Mouse (Mus musculus) liver, embryonic 11.5 days (tissue): Measurements from ENCODE around the gene Fam83c. TPM values are rescaled to one million over a fixed set of nuclear protein-coding genes. Genes with fewer than 3 reads are reported as not detected.
A peak's percentile ranks its signal among the peaks of the same experiment; 100 is the strongest.

Experiments used
- ATAC-seq: fragments of 200-750 bp; cut with Nextera tagmentation; replicated peaks from 2 replicates; pipeline ENCODE4 v1.8.0; 2017; ENCODE audit warnings: moderate number of reproducible peaks, mild to moderate bottlenecking, moderate TSS enrichment, moderate library complexity; ENCODE audit not compliant: low FRiP score
- DNase-seq: peaks from one replicate; pipeline ENCODE4 v3.0.0-alpha.2; 2017; ENCODE audit warnings: low spot score
- H3K27ac ChIP-seq: fragments of 300-500 bp; sonication (generic); 2 replicates; pipeline ENCODE4 v1.5.1; 2014; ENCODE audit warnings: mild to moderate bottlenecking, low read depth, low read length, control low read depth
- H3K27me3 ChIP-seq: fragments of 300-500 bp; sonication (generic); replicated peaks from 2 replicates; pipeline ENCODE4 v1.6.1; 2014; ENCODE audit warnings: low read length, mixed read lengths; ENCODE audit not compliant: control insufficient read depth, insufficient read depth
- H3K36me3 ChIP-seq: fragments of 300-500 bp; sonication (generic); 2 replicates; pipeline ENCODE4 v1.6.1; 2014; ENCODE audit warnings: mild to moderate bottlenecking, low read length, moderate library complexity, mixed read lengths; ENCODE audit not compliant: control insufficient read depth, insufficient read depth
- H3K4me1 ChIP-seq: fragments of 300-500 bp; sonication (generic); replicated peaks from 2 replicates; pipeline ENCODE4 v1.6.1; 2014; ENCODE audit warnings: low read length, mixed read lengths; ENCODE audit not compliant: control insufficient read depth, insufficient read depth
- H3K4me2 ChIP-seq: fragments of 300-500 bp; sonication (generic); 2 replicates; pipeline ENCODE4 v1.6.1; 2014; ENCODE audit warnings: mild to moderate bottlenecking, control low read depth, moderate library complexity
- H3K4me3 ChIP-seq: fragments of 300-500 bp; sonication (generic); 2 replicates; pipeline ENCODE4 v1.5.1; 2014; ENCODE audit warnings: low read depth, low read length, control low read depth
- H3K9ac ChIP-seq: fragments of 300-500 bp; sonication (generic); 2 replicates; pipeline ENCODE4 v1.6.1; 2014; ENCODE audit warnings: low read depth, low read length, control low read depth
- H3K9me3 ChIP-seq: fragments of 300-500 bp; sonication (generic); 2 replicates; pipeline ENCODE4 v1.6.1; 2016; ENCODE audit warnings: low read length, inconsistent platforms, mixed read lengths; ENCODE audit not compliant: control insufficient read depth
- WGBS: fragments of 180-500 bp; shearing (Covaris S2); extraction: QIAGEN DNeasy Blood & Tissue Kit; methylation state at CpG from one replicate; pipeline ENCODE4 v1.1.7; 2014; 5-methylcytosine and 5-hydroxymethylcytosine counted together
- polyA plus RNA-seq: library from polyadenylated mRNA; unstranded; fragments of >200 nt; fragmentation: Nextera tagmentation; extraction: Ambion mirVana; gene quantifications from 2 replicates; pipeline ENCODE4 v1.2.1, GENCODE M21; 2014

Fam83c gene
- polyA plus RNA-seq, 1 experiment from 2014 or later: 0.30 TPM

- WGBS: 90% methylated on average over 5 of the region's 5 CpGs
- ATAC-seq: no peak
- no peak overlapping the region for H3K4me3 ChIP-seq
- H3K4me2 ChIP-seq: no peak overlapping the region
- no peaks in the 10 kb centered on the region for H3K9me3 ChIP-seq
- DNase-seq: no peak
- peaks cover 19% of the 10 kb centered on the region for H3K4me1 ChIP-seq
- no peak overlapping the region for H3K9ac ChIP-seq
- H3K27ac ChIP-seq: no peak overlapping the region
- peaks cover 22% of the 10 kb centered on the region for H3K36me3 ChIP-seq
- H3K27me3 ChIP-seq: no peaks in the 10 kb centered on the region
These were observed 13.9 kb downstream of the Fam83c start for GRCm38 (mm10) chr2:155820779-155821178.

GRCm38 (mm10) chr2:155819449-155820251 lies 15.0 kb downstream of the Fam83c start:
- H3K9ac ChIP-seq: no peak overlapping the region
- peaks cover 22% of the 10 kb centered on the region for H3K36me3 ChIP-seq
- H3K4me1 ChIP-seq: peaks cover 13% of the 10 kb centered on the region
- H3K4me2 ChIP-seq: peak overlapping the region; percentile 93
- ATAC-seq (no peak), DNase-seq (no peak)
- H3K27ac ChIP-seq: peak overlapping the region; percentile 5; the same call in 1 of the 2 replicates
- no peak overlapping the region; the same call in 1 of the 2 replicates for H3K4me3 ChIP-seq
- no peaks in the 10 kb centered on the region for H3K27me3 ChIP-seq
- H3K9me3 ChIP-seq: no peaks in the 10 kb centered on the region
- 64% methylated on average over 6 of the region's 6 CpGs for WGBS

DNA sequence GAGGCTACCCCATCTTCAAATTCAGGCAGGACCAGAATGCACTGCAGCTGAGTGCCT lies 15.4 kb downstream of the Fam83c start, which contains the start of gene BC029722:
Gene BC029722, minus strand, starts transcription at position 35 of the 57 bp plus-strand sequence.
- Histone ChIP-seq H3K4me3 (peak within 1 kb of the TSS; percentile 74), H3K27ac (peak within 1 kb of the TSS; percentile 29; the same call in 1 of the 2 replicates), H3K9me3 (no peaks in the 10 kb centered on the region), H3K4me2 (peak within 1 kb of the TSS; percentile 93), H3K36me3 (peaks cover 22% of the 10 kb centered on the region), H3K4me1 (peaks cover 13% of the 10 kb centered on the region), H3K9ac (peak within 1 kb of the TSS; percentile 76), H3K27me3 (no peaks in the 10 kb centered on the region)
- DNase-seq: no peak
- no peak for ATAC-seq

DNA sequence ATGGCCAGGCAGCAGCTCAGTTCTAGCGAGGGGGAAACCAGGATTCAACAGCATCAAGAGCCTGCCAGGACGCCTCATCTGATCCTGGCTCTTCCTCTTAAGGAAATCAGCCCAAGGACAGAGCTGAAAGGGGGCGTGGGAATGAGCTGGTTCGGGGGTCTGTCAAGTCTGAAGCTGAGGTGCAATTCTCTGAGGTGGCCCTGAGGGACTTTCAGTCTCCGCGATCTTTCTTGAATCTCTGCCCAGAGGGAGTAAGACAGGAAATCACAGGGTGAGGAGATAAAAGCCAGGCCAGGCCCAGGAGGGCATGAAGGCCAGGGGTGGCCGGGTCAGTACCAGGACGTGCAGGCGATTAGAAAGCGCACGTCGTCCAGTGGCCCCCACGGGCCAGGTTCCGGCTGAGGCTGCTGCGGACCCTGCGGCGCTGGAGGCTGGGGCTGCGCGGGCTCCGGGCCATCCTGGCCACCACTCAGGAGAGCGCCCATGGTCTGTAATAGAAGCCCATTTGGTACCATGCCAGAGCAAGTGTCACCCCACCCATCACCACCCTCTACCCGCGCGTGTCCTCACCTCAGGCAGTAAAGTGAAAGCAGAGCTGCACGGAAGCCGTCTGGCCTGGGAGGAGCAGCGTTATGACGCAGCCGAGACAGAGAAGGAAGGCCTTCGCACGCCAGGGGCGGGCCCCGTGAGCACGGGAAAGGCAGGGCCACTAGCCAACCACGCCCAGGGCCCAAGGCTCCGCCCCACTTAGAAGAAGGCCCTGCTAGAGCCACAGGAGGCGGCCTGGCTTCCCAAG lies 15.9 kb downstream of the Fam83c start:
- Histone ChIP-seq H3K4me1 (peaks cover 13% of the 10 kb centered on the region), H3K9me3 (no peaks in the 10 kb centered on the region), H3K27me3 (no peaks in the 10 kb centered on the region), H3K9ac (peak overlapping the region; percentile 76), H3K27ac (peak overlapping the region; percentile 29; the same call in 1 of the 2 replicates), H3K36me3 (peaks cover 20% of the 10 kb centered on the region), H3K4me3 (peak overlapping the region; percentile 74), H3K4me2 (peak overlapping the region; percentile 93)
- DNase-seq (peak; percentile 92), ATAC-seq (peak; percentile 96)
- WGBS: 3% methylated on average over 37 of the region's 37 CpGs

- peak overlapping the region; percentile 93 for H3K4me2 ChIP-seq
- no peak overlapping the region for H3K27ac ChIP-seq
- DNase-seq (no peak), ATAC-seq (no peak)
- 78% methylated on average over 10 of the region's 10 CpGs for WGBS
- H3K4me1 ChIP-seq: peaks cover 13% of the 10 kb centered on the region
- peak overlapping the region; percentile 74 for H3K4me3 ChIP-seq
- no peak overlapping the region for H3K9ac ChIP-seq
- H3K27me3 ChIP-seq: no peaks in the 10 kb centered on the region
- no peaks in the 10 kb centered on the region for H3K9me3 ChIP-seq
- peaks cover 11% of the 10 kb centered on the region for H3K36me3 ChIP-seq
These were observed 17.1 kb downstream of the Fam83c start for GRCm38 (mm10) chr2:155817301-155818245.

DNA sequence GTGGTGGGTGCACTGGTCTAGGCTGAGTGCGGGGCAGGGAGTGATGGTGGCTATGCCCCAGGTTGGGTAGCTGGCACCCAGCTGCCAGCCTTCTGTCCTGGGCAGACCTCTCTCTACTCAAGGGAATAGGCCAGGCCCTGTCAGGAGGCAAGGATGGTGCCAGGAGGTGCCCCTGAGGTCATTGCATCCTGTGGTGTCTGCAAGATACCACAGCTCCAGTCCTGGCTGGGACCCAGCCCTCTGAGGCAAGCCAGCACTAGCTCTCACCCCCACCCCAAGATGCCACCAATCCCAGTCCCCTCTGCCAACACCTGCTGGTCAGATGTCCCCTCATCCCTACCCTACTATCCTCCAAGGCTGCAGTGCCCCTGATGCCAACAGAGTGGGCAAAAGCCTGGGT lies 18.5 kb downstream of the Fam83c start:
- WGBS: 100% methylated on average over 1 of the region's 1 CpGs
- no peak for DNase-seq
- H3K9ac ChIP-seq: no peak overlapping the region
- H3K27me3 ChIP-seq: no peaks in the 10 kb centered on the region; the same call in 1 of the 2 replicates
- no peaks in the 10 kb centered on the region for H3K9me3 ChIP-seq
- no peak overlapping the region for H3K4me2 ChIP-seq
- H3K4me3 ChIP-seq: no peak overlapping the region
- H3K27ac ChIP-seq: no peak overlapping the region
- H3K36me3 ChIP-seq: peaks cover 3% of the 10 kb centered on the region; the same call in 1 of the 2 replicates
- H3K4me1 ChIP-seq: peaks cover 13% of the 10 kb centered on the region
- no peak for ATAC-seq

- Histone ChIP-seq H3K36me3 (0 out of 2 replicates have a peak, but pooled peaks cover 2% of the 10 kb centered on the region), H3K27ac (no peak overlapping the region), H3K4me1 (peaks cover 13% of the 10 kb centered on the region), H3K27me3 (no peaks in the 10 kb centered on the region; the same call in 1 of the 2 replicates), H3K9ac (no peak overlapping the region), H3K9me3 (no peaks in the 10 kb centered on the region), H3K4me2 (no peak overlapping the region), H3K4me3 (no peak overlapping the region)
- WGBS: 29% methylated on average over 5 of the region's 5 CpGs
- no peak for DNase-seq
- ATAC-seq: no peak
These were observed 19.8 kb downstream of the Fam83c start for GRCm38 (mm10) chr2:155814829-155815228.

DNA sequence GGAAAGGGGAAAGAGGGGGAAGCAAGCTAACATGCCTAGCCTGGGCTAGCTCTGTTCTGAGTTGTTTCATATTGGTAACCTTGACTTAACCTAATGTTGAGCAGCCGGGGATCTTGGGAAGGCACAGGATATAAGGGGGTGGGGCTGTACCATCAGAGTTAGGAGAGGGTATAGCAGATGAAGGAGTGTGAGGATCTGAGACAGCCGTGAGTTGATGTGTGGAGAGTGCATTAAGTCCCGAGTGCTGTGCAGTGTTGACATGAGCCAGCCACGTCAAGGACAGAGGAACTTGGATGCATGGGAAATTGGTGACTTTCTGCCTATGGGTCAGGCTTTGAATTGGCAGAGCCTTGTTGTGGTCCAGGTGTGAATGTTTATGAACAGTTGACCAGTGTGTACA lies 22.0 kb downstream of the Fam83c start:
- Histone ChIP-seq H3K9ac (no peak overlapping the region), H3K36me3 (no peaks in the 10 kb centered on the region), H3K27me3 (no peaks in the 10 kb centered on the region; the same call in 1 of the 2 replicates), H3K9me3 (no peaks in the 10 kb centered on the region), H3K4me3 (no peak overlapping the region), H3K4me2 (no peak overlapping the region), H3K4me1 (no peaks in the 10 kb centered on the region), H3K27ac (no peak overlapping the region)
- no peak for ATAC-seq
- whole genome bisulfite sequencing: 76% methylated on average over 4 of the region's 4 CpGs
- DNase-seq: no peak
